Mouse (Mus musculus) CD4-positive, CD25-positive, alpha-beta regulatory T cell, adult 4 months (primary cell): ENCODE results near the gene Nlgn3. TPM values are rescaled to one million over a fixed set of nuclear protein-coding genes. Genes with fewer than 3 reads are reported as not detected.

ENCODE experiments used
- polyA plus RNA-seq, 2 experiments: library from polyadenylated mRNA; unstranded; fragments of 100-300 nt; shearing (Covaris generic); gene quantifications; one replicate each; pipeline ENCODE4 v1.2.1; 2017

The Nlgn3 gene
- polyA plus RNA-seq, 2 experiments from 2014 or later: 0.11 to 0.37 TPM

Other genes with a start within 250 kb of the Nlgn3 start
- not detected for gene Tex11, start 239.5 kb upstream of the Nlgn3 start, polyA plus RNA-seq
- under 1 TPM in 1 of 2 experiments, not detected in 1; 0.43 TPM for gene Slc7a3, start 213.1 kb upstream of the Nlgn3 start, polyA plus RNA-seq
- 10 to 100 TPM; 42.7 to 57.1 TPM for gene Snx12, start 76.6 kb upstream of the Nlgn3 start, polyA plus RNA-seq
- gene Foxo4, start 44.6 kb upstream of the Nlgn3 start, polyA plus RNA-seq: 1 to 10 TPM; 4.8 to 6.0 TPM
- gene Gm614, start 35.2 kb upstream of the Nlgn3 start, polyA plus RNA-seq: 1 to 10 TPM; 1.7 to 2.9 TPM
- gene Il2rg, start 30.9 kb upstream of the Nlgn3 start, polyA plus RNA-seq: 1,000 to 10,000 TPM; 2,002 to 2,386 TPM
- gene Gm20489, start 30.1 kb upstream of the Nlgn3 start, polyA plus RNA-seq: under 1 TPM in 1 of 2 experiments, not detected in 1; 0.42 TPM
- 10 to 100 TPM; 72.2 to 98.1 TPM for gene Med12, start 25.1 kb upstream of the Nlgn3 start, polyA plus RNA-seq
- not detected for gene Gjb1, start 77.2 kb downstream of the Nlgn3 start, polyA plus RNA-seq
- gene Zmym3, start 121.7 kb downstream of the Nlgn3 start, polyA plus RNA-seq: 10 to 100 TPM; 13.1 to 21.1 TPM
- gene Nono, start 130.2 kb downstream of the Nlgn3 start, polyA plus RNA-seq: 100 to 1,000 TPM; 348 to 429 TPM
- gene Itgb1bp2, start 149.9 kb downstream of the Nlgn3 start, polyA plus RNA-seq: 1 to 10 TPM in 1 of 2 experiments, under 1 TPM in 1; 0.98 to 1.2 TPM
- 10 to 100 TPM; 22.3 to 24.9 TPM for gene Taf1, start 233.6 kb downstream of the Nlgn3 start, polyA plus RNA-seq